Mouse (Mus musculus) cortical plate, adult 2 months (tissue): Measurements from ENCODE around the gene Msantd2. TPM values are rescaled to one million over a fixed set of nuclear protein-coding genes. Genes with fewer than 3 reads are reported as not detected.

Source experiments
- H3K27ac ChIP-seq: fragments of 200-500 bp; 2 replicates; pipeline ENCODE4 v1.5.1; 2012; ENCODE audit warnings: low read length, control low read depth, inconsistent platforms; ENCODE audit not compliant: insufficient read depth
- H3K4me1 ChIP-seq: fragments of 200-500 bp; 2 replicates; pipeline ENCODE4 v1.6.1; 2011; ENCODE audit warnings: low read length; ENCODE audit not compliant: control insufficient read depth, insufficient read depth
- H3K4me3 ChIP-seq: fragments of 200-500 bp; 2 replicates; pipeline ENCODE4 v1.5.1; 2011; ENCODE audit warnings: mild to moderate bottlenecking, low read length, control low read depth; ENCODE audit not compliant: insufficient read depth
- CTCF ChIP-seq: fragments of 200-500 bp; IDR thresholded peaks from 2 replicates; pipeline ENCODE4 v1.5.1; 2011; ENCODE audit warnings: mild to moderate bottlenecking, control low read depth, low read length; ENCODE audit not compliant: insufficient read depth; ENCODE audit errors: extremely low read depth
- POLR2A ChIP-seq: fragments of 200-500 bp; IDR thresholded peaks from 2 replicates; pipeline ENCODE4 v1.6.1; 2011; ENCODE audit warnings: mild to moderate bottlenecking, low read length, control low read depth; ENCODE audit not compliant: insufficient read depth; ENCODE audit errors: extremely low read depth
- polyA plus RNA-seq: library from polyadenylated mRNA; depleted of rRNA; stranded (reverse); fragments of >200 nt; gene quantifications from 2 replicates; pipeline ENCODE4 v1.2.3, GENCODE M21; 2012

The Msantd2 gene
- polyA plus RNA-seq, 1 experiment: 35.4 TPM

GRCm38 (mm10) chr9:37496325-37496724, 7.2 kb downstream of the Msantd2 start:
- no peak overlapping the region for H3K27ac ChIP-seq
- no peaks in the 10 kb centered on the region for H3K4me1 ChIP-seq
- TF ChIP-seq POLR2A (no peak), CTCF (no peak)
- H3K4me3 ChIP-seq: no peak overlapping the region

- no peak overlapping the region for H3K27ac ChIP-seq
- TF ChIP-seq POLR2A (no peak), CTCF (no peak)
- no peaks in the 10 kb centered on the region for H3K4me1 ChIP-seq
- no peak overlapping the region for H3K4me3 ChIP-seq
Measured at GRCm38 (mm10) chr9:37500201-37500600, 11.1 kb downstream of the Msantd2 start.

- Histone ChIP-seq H3K4me3 (no peak overlapping the region), H3K27ac (no peak overlapping the region), H3K4me1 (peaks cover 1% of the 10 kb centered on the region; the same call in 1 of the 2 replicates)
- TF ChIP-seq POLR2A (no peak), CTCF (no peak)
Measured at GRCm38 (mm10) chr9:37501170-37501569, 12.1 kb downstream of the Msantd2 start.

GRCm38 (mm10) chr9:37504348-37504747, 15.2 kb downstream of the Msantd2 start:
- H3K4me1 ChIP-seq: peaks cover 1% of the 10 kb centered on the region
- no peak for TF ChIP-seq POLR2A
- no peak for TF ChIP-seq CTCF
- no peak overlapping the region for H3K27ac ChIP-seq
- no peak overlapping the region for H3K4me3 ChIP-seq

- H3K4me1 ChIP-seq: peaks cover 1% of the 10 kb centered on the region
- no peak overlapping the region for H3K4me3 ChIP-seq
- no peak overlapping the region for H3K27ac ChIP-seq
- no peak for TF ChIP-seq POLR2A
- TF ChIP-seq CTCF: no peak
Measured at GRCm38 (mm10) chr9:37506023-37506422, 16.9 kb downstream of the Msantd2 start.

- no peak overlapping the region for H3K27ac ChIP-seq
- peaks cover 4% of the 10 kb centered on the region; the same call in 1 of the 2 replicates for H3K4me1 ChIP-seq
- H3K4me3 ChIP-seq: no peak overlapping the region
- TF ChIP-seq CTCF (0 out of 2 replicates have a peak, but pooled peaks have one; percentile 7), POLR2A (no peak)
Measured at GRCm38 (mm10) chr9:37512097-37512496, 23.0 kb downstream of the Msantd2 start.

- no peak overlapping the region for H3K4me3 ChIP-seq
Measured at GRCm38 (mm10) chr9:37514456-37514855, 25.3 kb downstream of the Msantd2 start.

GRCm38 (mm10) chr9:37517467-37517866, 28.3 kb downstream of the Msantd2 start:
- TF ChIP-seq CTCF: no peak
- no peak for TF ChIP-seq POLR2A
- Histone ChIP-seq H3K27ac (no peak overlapping the region; the same call in 1 of the 2 replicates), H3K4me3 (no peak overlapping the region), H3K4me1 (peaks cover 7% of the 10 kb centered on the region)

More at GRCm38 (mm10) chr9:37514456-37514855, 25.3 kb downstream of the Msantd2 start:
- no peak overlapping the region for H3K27ac ChIP-seq
- no peak for TF ChIP-seq POLR2A
- no peak for TF ChIP-seq CTCF
- peaks cover 7% of the 10 kb centered on the region for H3K4me1 ChIP-seq

GRCm38 (mm10) chr9:37518991-37519390, 29.9 kb downstream of the Msantd2 start:
- Histone ChIP-seq H3K27ac (peak overlapping the region; percentile 89), H3K4me1 (peaks cover 7% of the 10 kb centered on the region), H3K4me3 (no peak overlapping the region)
- no peak for TF ChIP-seq POLR2A
- TF ChIP-seq CTCF: no peak

- H3K4me1 ChIP-seq: peaks cover 7% of the 10 kb centered on the region
- no peak overlapping the region for H3K4me3 ChIP-seq
- H3K27ac ChIP-seq: no peak overlapping the region
- TF ChIP-seq CTCF (no peak), POLR2A (no peak)
Measured at GRCm38 (mm10) chr9:37519995-37520394, 30.9 kb downstream of the Msantd2 start.
